ENCODE assay signal across 10 mouse cellular contexts in the genomic region with DNA sequence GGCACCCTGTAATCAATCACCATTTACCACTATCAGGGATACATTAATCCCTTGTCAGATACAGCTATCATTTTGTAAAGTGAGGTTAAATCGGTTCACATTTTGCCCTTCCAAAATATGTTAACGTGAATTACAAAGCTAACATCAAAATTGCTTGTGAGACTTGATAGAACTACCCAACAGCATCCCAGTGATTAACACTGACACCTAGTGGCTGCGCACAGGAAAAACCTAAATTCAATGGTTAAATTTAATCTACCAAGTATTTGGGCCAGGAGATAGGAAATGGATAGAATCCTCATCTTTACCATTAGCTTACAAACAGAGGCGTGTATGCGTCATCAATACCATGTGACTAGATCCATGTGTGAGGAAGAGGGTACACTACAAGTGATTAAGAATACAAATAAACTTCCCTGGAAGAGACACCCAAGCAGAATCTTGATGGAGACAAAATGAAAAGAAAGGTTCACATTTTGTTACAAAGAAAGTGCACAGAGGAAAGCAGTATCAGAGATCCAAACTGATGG. TPM values are rescaled to one million over a fixed set of nuclear protein-coding genes. Genes with fewer than 3 reads are reported as not detected.
A peak's percentile ranks its signal among the peaks of the same experiment; 100 is the strongest.
DNase-seq lines count a peak whose midpoint lies in the region; ATAC-seq and TF ChIP-seq lines count a peak whose summit lies in the region.
"Had no signal": no experiment of that assay in that cellular context is flagged by ENCODE, and none has a peak within 500 bp of the region (broad histone marks: within the 10 kb centered on the region; RNA-seq: fewer than 3 reads in every experiment).

No protein-coding gene starts in this region.

- WGBS in liver, adult 2 months, result 9% methylated on average over 5 of the region's 5 CpGs
- WGBS in liver, embryonic 12.5 days (ENCODE audit: insufficient replicate concordance), result 18% methylated on average over 5 of the region's 5 CpGs

- no peaks in the 10 kb centered on the region for H3K36me3 ChIP-seq in liver, adult 2 months (ENCODE audit: control insufficient read depth, insufficient read depth, low read length)
- H3K36me3 ChIP-seq in liver, embryonic 12.5 days, result no peaks in the 10 kb centered on the region
- H3K36me3 ChIP-seq: limb, embryonic 15.5 days had no signal

- H3K4me3 ChIP-seq in liver, adult 2 months (ENCODE audit: insufficient read depth, low read depth, low read length), result no peak overlapping the region
- no peak overlapping the region for H3K4me3 ChIP-seq in liver, embryonic 12.5 days
- H3K4me3 ChIP-seq: limb, embryonic 15.5 days had no signal

- no peak overlapping the region for H3K4me2 ChIP-seq in liver, embryonic 12.5 days
- H3K4me2 ChIP-seq: limb, embryonic 15.5 days had no signal

- TF ChIP-seq POLR2A in liver, adult 2 months (IDR thresholded peaks at IDR 0.05; ENCODE audit: extremely low read depth, insufficient read depth, low read length), result no peak

- no peak for ATAC-seq in liver, embryonic 12.5 days
- ATAC-seq in hematopoietic stem cell, adult 5-6 weeks (replicated peaks in 1 of 2; ENCODE audit: insufficient read depth in 1 of 2, low FRiP score in 2 of 2, low TSS enrichment in 1 of 2, low read depth in 1 of 2, poor library complexity in 2 of 2, severe bottlenecking in 2 of 2), result peak; percentile 40 to 63; a peak in 3 of 4 replicates
- peak; percentile 81 for ATAC-seq in megakaryocyte progenitor cell, adult 5-6 weeks (replicated peaks; ENCODE audit: poor library complexity)

- DNase-seq in adrenal gland, adult (ENCODE audit: inconsistent age in 2 of 2, low spot score in 1 of 2), result peak; percentile 19 to 65
- no peak for DNase-seq in adrenal gland, postnatal 4 days (ENCODE audit: low spot score in 2 of 2)
- peak; percentile 16 for DNase-seq in liver, adult 2 months (ENCODE audit: extremely low read depth, low read depth, low spot score)
- DNase-seq in adrenal gland, postnatal 14 days, result peak; percentile 26
- DNase-seq in spleen, adult 18-20 months, result no peak

- no peak overlapping the region for H3K27ac ChIP-seq in liver, adult 2 months (replicated peaks; ENCODE audit: insufficient read depth, low read depth, low read length)
- H3K27ac ChIP-seq in liver, embryonic 12.5 days, result no peak overlapping the region
- H3K27ac ChIP-seq: limb, embryonic 15.5 days had no signal

- H3K79me2 ChIP-seq in liver, adult 2 months (ENCODE audit: control insufficient read depth, insufficient read depth, low read length), result no peaks in the 10 kb centered on the region

- no peaks in the 10 kb centered on the region for H3K4me1 ChIP-seq in liver, adult 2 months (ENCODE audit: control insufficient read depth, insufficient read depth, low read length)
- no peaks in the 10 kb centered on the region for H3K4me1 ChIP-seq in liver, embryonic 12.5 days
- H3K4me1 ChIP-seq: limb, embryonic 15.5 days had no signal

- no peak overlapping the region for H3K9ac ChIP-seq in liver, adult 2 months (ENCODE audit: low read depth, low read length)
- H3K9ac ChIP-seq in liver, embryonic 12.5 days, result no peak overlapping the region
- H3K9ac ChIP-seq: limb, embryonic 15.5 days had no signal

- no peaks in the 10 kb centered on the region for H3K9me3 ChIP-seq in liver, embryonic 12.5 days (replicated peaks)
- H3K9me3 ChIP-seq: limb, embryonic 15.5 days had no signal

- TF ChIP-seq CTCF in liver, adult 2 months (IDR thresholded peaks at IDR 0.05; ENCODE audit: low read depth, low read length), result 0 out of 2 replicates have a peak, but pooled peaks have one; percentile 12

- peaks cover 7% of the 10 kb centered on the region for H3K27me3 ChIP-seq in liver, adult 2 months (ENCODE audit: control insufficient read depth, insufficient read depth, low read length)
- no peaks in the 10 kb centered on the region for H3K27me3 ChIP-seq in liver, embryonic 12.5 days (replicated peaks)
- H3K27me3 ChIP-seq: limb, embryonic 15.5 days had no signal

RNA-seq across cellular contexts. Expression of a gene that starts 47.8 kb away (rescaled TPM):
- not detected for total RNA-seq in adrenal gland, postnatal 4 days (2021)
- not detected in 2 replicates for total RNA-seq in liver, adult 2 months (2014; rRNA removed)
- not detected in 2 replicates for polyA plus RNA-seq in liver, adult 2 months (2012; rRNA removed)
- not detected in 2 replicates for polyA plus RNA-seq in liver, embryonic 12.5 days (2016; fragmentation: Nextera tagmentation; extraction: Ambion mirVana)
- total RNA-seq in adrenal gland, postnatal 14 days (2021), result not detected in 2 replicates
- total RNA-seq in hematopoietic stem cell, adult 5-6 weeks (2017), result not detected in 2 replicates
- total RNA-seq in megakaryocyte progenitor cell, adult 5-6 weeks (2015), result not detected in 2 replicates
- not detected in 2 replicates for total RNA-seq in megakaryocyte progenitor cell, adult 5-6 weeks (2017)
- polyA plus RNA-seq: stomach, embryonic 16.5 days had no signal

Comparison
In these comparisons a context has a peak if more than half of its experiments do, and no peak if none do; other contexts are left out.
1. DNase-seq: peak in adrenal gland, adult (2 of 2), liver, adult 2 months (single experiment) and adrenal gland, postnatal 14 days (single experiment); none in adrenal gland, postnatal 4 days (0 of 2) and spleen, adult 18-20 months (0 of 2).